Mouse (Mus musculus) stomach, postnatal 0 days (tissue): ENCODE data around the gene Olfr463. TPM values are rescaled to one million over a fixed set of nuclear protein-coding genes. Genes with fewer than 3 reads are reported as not detected.
"Not testable (repeated sequence)": the region's sequence is repeated elsewhere in the genome, so short reads cannot be mapped to it uniquely, and the experiment has no call there.

ENCODE experiments used
- ATAC-seq: fragments of 200-750 bp; cut with Nextera tagmentation; 2 replicates; pipeline ENCODE4 v1.8.0; 2017; ENCODE audit not compliant: low FRiP score, low TSS enrichment
- DNase-seq: peaks from one replicate; pipeline ENCODE4 v3.0.0-alpha.2; 2016; ENCODE audit warnings: low spot score
- H3K27ac ChIP-seq: fragments of 300-500 bp; sonication (generic); replicated peaks from 2 replicates; pipeline ENCODE4 v1.5.1; 2014; ENCODE audit warnings: mild to moderate bottlenecking, control low read depth
- H3K27me3 ChIP-seq: fragments of 300-500 bp; sonication (generic); 2 replicates; pipeline ENCODE4 v1.6.1; 2014; ENCODE audit warnings: low read length; ENCODE audit not compliant: control insufficient read depth, insufficient read depth
- H3K36me3 ChIP-seq: fragments of 300-500 bp; sonication (generic); 2 replicates; pipeline ENCODE4 v1.6.1; 2014; ENCODE audit warnings: low read length, mixed read lengths; ENCODE audit not compliant: control insufficient read depth, insufficient read depth
- H3K4me1 ChIP-seq: fragments of 300-500 bp; sonication (generic); replicated peaks from 2 replicates; pipeline ENCODE4 v1.6.1; 2014; ENCODE audit warnings: antibody characterized with exemption; ENCODE audit not compliant: control insufficient read depth, insufficient read depth
- H3K4me2 ChIP-seq: fragments of 300-500 bp; sonication (generic); replicated peaks from 2 replicates; pipeline ENCODE4 v1.6.1; 2014; ENCODE audit warnings: low read depth, mild to moderate bottlenecking, control low read depth, moderate library complexity
- H3K4me3 ChIP-seq: fragments of 300-500 bp; sonication (generic); 2 replicates; pipeline ENCODE4 v1.5.1; 2014; ENCODE audit warnings: low read depth, low read length, control low read depth
- H3K9ac ChIP-seq: fragments of 300-500 bp; sonication (generic); 2 replicates; pipeline ENCODE4 v1.6.1; 2014; ENCODE audit warnings: mild to moderate bottlenecking, low read length, control low read depth, mixed read lengths
- H3K9me3 ChIP-seq: fragments of 300-500 bp; sonication (generic); 2 replicates; pipeline ENCODE4 v1.6.1; 2016; ENCODE audit warnings: low read length; ENCODE audit not compliant: control insufficient read depth
- CTCF ChIP-seq: IDR thresholded peaks from 2 replicates; pipeline ENCODE4 v1.5.1; 2016; ENCODE audit warnings: antibody characterized with exemption, low read depth, mild to moderate bottlenecking, moderate library complexity
- EP300 ChIP-seq: optimal IDR thresholded peaks from 2 replicates; pipeline ENCODE3; 2016; ENCODE audit warnings: antibody characterized with exemption
- WGBS: fragments of 180-500 bp; shearing (Covaris S2); extraction: QIAGEN DNeasy Blood & Tissue Kit; methylation state at CpG from one replicate; pipeline ENCODE4 v1.1.7; 2014; 5-methylcytosine and 5-hydroxymethylcytosine counted together
- polyA plus RNA-seq: library from polyadenylated mRNA; unstranded; fragments of >200 nt; fragmentation: Nextera tagmentation; extraction: Ambion mirVana; gene quantifications from 2 replicates; pipeline ENCODE4 v1.2.1, GENCODE M21; 2015

Gene Olfr463
- polyA plus RNA-seq, 1 experiment from 2014 or later = not detected

GRCm38 (mm10) chr11:87879826-87880225 is 17.4 kb downstream of the Olfr463 start:
- ATAC-seq (no peak), DNase-seq (no peak)
- no peak overlapping the region for H3K9ac ChIP-seq
- WGBS = 68% methylated on average over 9 of the region's 9 CpGs
- H3K36me3 ChIP-seq = no peaks in the 10 kb centered on the region
- TF ChIP-seq EP300 = no peak
- TF ChIP-seq CTCF = no peak
- no peak overlapping the region for H3K4me3 ChIP-seq
- no peak overlapping the region for H3K4me2 ChIP-seq
- H3K4me1 ChIP-seq = no peaks in the 10 kb centered on the region
- no peak overlapping the region for H3K27ac ChIP-seq
- H3K9me3 ChIP-seq = no peaks in the 10 kb centered on the region
- no peaks in the 10 kb centered on the region for H3K27me3 ChIP-seq

GRCm38 (mm10) chr11:87875436-87875835 is 21.8 kb downstream of the Olfr463 start, which contains the start of gene Epx:
Gene Epx (minus strand): TSS chr11:87875536.
- WGBS = 73% methylated on average over 6 of the region's 6 CpGs

GRCm38 (mm10) chr11:87871766-87872165 is 25.4 kb downstream of the Olfr463 start:
- DNase-seq (no peak), ATAC-seq (no peak)
- no peak overlapping the region for H3K4me3 ChIP-seq
- WGBS = 24% methylated on average over 8 of the region's 8 CpGs
- no peak overlapping the region for H3K27ac ChIP-seq
- TF ChIP-seq CTCF = no peak
- TF ChIP-seq EP300 = no peak
- H3K4me2 ChIP-seq = no peak overlapping the region
- no peaks in the 10 kb centered on the region for H3K27me3 ChIP-seq
- no peaks in the 10 kb centered on the region for H3K36me3 ChIP-seq
- H3K9ac ChIP-seq = no peak overlapping the region
- no peaks in the 10 kb centered on the region for H3K4me1 ChIP-seq
- no peaks in the 10 kb centered on the region for H3K9me3 ChIP-seq

More at GRCm38 (mm10) chr11:87875436-87875835, 21.8 kb downstream of the Olfr463 start, which contains the start of gene Epx:
- no peaks in the 10 kb centered on the region for H3K4me1 ChIP-seq
- no peaks in the 10 kb centered on the region for H3K9me3 ChIP-seq
- no peaks in the 10 kb centered on the region for H3K36me3 ChIP-seq
- no peak within 1 kb of the TSS for H3K4me2 ChIP-seq
- TF ChIP-seq EP300 (no peak), CTCF (no peak)
- no peak within 1 kb of the TSS for H3K27ac ChIP-seq
- ATAC-seq = no peak
- H3K27me3 ChIP-seq = no peaks in the 10 kb centered on the region
- no peak within 1 kb of the TSS for H3K9ac ChIP-seq
- H3K4me3 ChIP-seq = no peak within 1 kb of the TSS
- DNase-seq = no peak

GRCm38 (mm10) chr11:87870096-87870495 is 27.1 kb downstream of the Olfr463 start:
- H3K36me3 ChIP-seq = no peaks in the 10 kb centered on the region
- H3K4me3 ChIP-seq = no peak overlapping the region
- H3K4me2 ChIP-seq = no peak overlapping the region
- no peaks in the 10 kb centered on the region for H3K27me3 ChIP-seq
- no peak for TF ChIP-seq EP300
- ATAC-seq (no peak), DNase-seq (no peak)
- H3K9ac ChIP-seq = no peak overlapping the region
- no peak overlapping the region for H3K27ac ChIP-seq
- H3K9me3 ChIP-seq = no peaks in the 10 kb centered on the region
- 71% methylated on average over 2 of the region's 2 CpGs for WGBS
- no peaks in the 10 kb centered on the region for H3K4me1 ChIP-seq

- H3K4me1 ChIP-seq, H3K9ac ChIP-seq, H3K27me3 ChIP-seq, ATAC-seq, H3K27ac ChIP-seq, H3K4me2 ChIP-seq, H3K9me3 ChIP-seq, H3K36me3 ChIP-seq, DNase-seq, H3K4me3 ChIP-seq: not testable (repeated sequence)
- peak; percentile 43 for TF ChIP-seq CTCF
- whole genome bisulfite sequencing = 67% methylated on average over 1 of the region's 2 CpGs
Observed at GRCm38 (mm10) chr11:87866891-87867290, 30.3 kb downstream of the Olfr463 start.

- TF ChIP-seq EP300 = no peak
- TF ChIP-seq CTCF = no peak
- Histone ChIP-seq H3K9me3 (no peaks in the 10 kb centered on the region), H3K4me2 (no peak overlapping the region), H3K27ac (no peak overlapping the region), H3K36me3 (peaks cover 8% of the 10 kb centered on the region; the same call in 1 of the 2 replicates), H3K27me3 (no peaks in the 10 kb centered on the region), H3K9ac (no peak overlapping the region), H3K4me1 (no peaks in the 10 kb centered on the region), H3K4me3 (no peak overlapping the region)
- ATAC-seq (no peak), DNase-seq (no peak)
- 91% methylated on average over 13 of the region's 13 CpGs for WGBS
Observed at GRCm38 (mm10) chr11:87862805-87863204, 34.4 kb downstream of the Olfr463 start.
